Mouse (Mus musculus) ES-CJ7 (cell line): ENCODE measurements around the gene Ell.

Source experiments
- DNase-seq: peaks from one replicate; pipeline ENCODE4 v3.0.0; 2011; ENCODE audit warnings: low read depth, low spot score

Gene Ell

DNA sequence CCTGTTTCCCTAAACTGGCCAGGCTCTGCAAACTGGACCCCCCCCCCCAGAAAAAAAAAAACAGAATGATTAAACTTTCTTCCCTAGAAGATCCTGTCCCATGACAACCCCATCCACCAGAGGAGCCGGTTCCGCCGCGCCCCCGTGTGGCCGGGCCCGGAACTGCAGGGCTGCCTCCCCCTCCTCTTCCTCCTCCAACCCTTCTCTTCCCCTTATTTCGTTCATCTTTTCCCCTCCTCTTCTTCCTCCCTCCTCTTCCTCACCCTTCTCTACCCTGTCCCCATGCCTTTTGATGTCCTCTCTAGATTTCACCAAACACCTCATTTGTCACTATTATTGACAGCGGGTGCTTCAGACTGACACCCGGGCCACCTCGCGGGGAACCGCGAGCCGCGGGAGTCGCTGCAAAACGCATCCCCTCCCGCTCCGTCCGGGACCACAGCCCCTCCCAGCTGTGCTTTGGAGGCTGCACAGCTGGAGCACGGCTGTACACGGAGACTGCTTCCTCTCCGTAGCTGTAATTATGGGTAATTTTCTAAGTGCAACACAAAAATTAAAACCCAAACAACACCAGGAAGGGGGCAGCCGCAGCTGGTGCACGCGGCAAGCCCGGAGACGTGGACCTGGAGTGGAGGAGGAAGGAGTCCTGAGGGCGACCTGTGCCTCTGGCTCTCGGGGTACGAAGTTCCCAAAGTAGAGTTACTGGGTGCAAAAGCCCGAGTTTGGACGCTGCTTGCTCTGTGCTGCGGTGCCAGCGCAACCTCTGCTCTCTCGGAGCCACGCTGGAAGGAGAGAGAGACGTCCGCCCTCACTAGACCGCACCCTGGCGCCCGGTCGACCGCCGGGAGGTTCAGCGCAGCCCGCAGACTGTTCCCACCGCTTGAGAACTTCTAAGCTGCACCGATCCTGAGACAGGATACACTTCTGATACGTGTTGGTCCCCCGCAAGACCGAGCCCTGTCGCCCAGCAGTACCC, 71.8 kb downstream of the Ell start:
- DNase-seq: peak; percentile 74

GRCm38 (mm10) chr8:70611849-70612248, 72.6 kb downstream of the Ell start:
- DNase-seq: peak; percentile 87

DNA sequence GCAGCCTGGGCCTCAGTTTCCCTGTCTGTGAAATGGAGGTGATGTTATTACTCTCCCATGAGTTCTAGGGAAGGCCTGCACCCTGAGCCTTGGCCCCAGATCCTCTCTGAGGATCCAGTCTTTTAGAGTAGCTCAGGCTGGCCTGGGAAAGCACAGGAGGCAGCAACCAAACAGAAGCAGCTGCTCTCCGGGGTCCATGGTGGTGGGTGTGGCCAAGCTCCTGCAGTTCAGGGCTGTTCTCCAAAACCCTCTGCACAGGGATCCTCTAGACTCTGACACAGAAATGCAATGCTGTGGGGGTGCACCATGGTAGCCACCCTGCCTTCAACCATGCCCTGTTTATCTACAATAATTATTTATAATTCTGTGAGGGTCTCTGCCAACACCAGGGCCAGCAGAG, 74.5 kb downstream of the Ell start:
- DNase-seq: peak; percentile 28

DNA sequence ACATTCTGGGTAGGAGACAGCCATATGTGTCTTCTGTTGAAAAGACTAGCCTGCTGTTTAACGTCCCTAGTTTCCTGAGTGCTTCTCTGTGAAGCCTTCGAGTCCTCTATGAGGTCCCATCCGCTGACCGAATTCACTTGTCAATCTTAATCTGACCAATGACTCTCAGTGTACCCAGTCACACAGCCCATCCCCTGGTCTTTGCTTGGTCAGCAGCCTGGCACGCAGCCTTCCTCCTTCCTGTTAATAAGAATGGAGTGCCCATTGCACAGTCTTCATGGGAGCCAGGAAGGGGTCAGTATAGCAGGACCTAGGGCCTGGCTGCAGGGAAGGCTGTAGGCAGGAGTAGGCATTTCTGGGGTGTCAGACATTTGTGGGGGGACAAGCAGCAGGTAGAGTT, 75.2 kb downstream of the Ell start:
- DNase-seq: no peak

- DNase-seq: no peak
Observed at GRCm38 (mm10) chr8:70615281-70615680, 76.0 kb downstream of the Ell start.

DNA sequence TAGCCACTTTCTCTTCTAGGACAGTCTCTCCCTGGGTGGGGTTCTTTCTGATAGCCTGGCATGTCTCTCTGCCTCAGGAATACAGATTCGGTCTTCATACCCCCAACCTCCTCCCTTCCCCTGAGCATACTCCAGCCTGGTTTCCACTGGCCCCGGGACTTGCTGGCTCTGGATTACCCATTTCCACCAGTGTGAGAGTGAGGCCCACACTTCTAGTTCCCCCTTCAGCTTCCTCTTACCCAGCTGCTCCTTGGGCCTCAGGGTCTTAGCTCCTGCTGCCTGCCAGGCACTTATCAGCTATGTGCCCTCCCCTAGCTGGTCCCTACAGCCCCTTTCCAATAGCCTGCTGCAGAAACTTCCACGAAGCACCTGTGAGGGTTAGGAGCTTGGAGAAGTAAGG, 76.6 kb downstream of the Ell start, which contains the start of gene Lrrc25:
Gene Lrrc25, plus strand, starts transcription at position 262 of the 400 bp plus-strand sequence.
- no peak for DNase-seq

DNA sequence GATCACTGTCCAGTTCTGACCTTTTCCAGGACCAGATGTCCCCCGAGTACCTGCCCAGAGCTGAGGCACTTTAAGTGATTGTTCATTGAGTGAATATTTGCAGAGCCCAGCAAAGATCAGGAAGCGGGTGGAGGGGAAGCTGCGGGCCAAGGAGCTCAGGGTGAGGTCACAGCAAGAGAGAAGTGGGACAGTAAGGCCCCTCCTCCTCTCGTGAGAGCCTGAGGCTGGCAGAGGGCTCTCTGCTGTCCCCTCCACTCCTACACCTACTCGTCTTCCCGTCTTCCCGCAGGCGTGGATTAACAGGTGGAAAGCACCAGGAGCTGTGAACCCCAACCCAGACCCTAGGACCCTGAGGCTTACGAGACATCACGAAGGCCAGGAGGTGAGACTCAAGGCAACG, 77.4 kb downstream of the Ell start:
- DNase-seq: no peak

DNA sequence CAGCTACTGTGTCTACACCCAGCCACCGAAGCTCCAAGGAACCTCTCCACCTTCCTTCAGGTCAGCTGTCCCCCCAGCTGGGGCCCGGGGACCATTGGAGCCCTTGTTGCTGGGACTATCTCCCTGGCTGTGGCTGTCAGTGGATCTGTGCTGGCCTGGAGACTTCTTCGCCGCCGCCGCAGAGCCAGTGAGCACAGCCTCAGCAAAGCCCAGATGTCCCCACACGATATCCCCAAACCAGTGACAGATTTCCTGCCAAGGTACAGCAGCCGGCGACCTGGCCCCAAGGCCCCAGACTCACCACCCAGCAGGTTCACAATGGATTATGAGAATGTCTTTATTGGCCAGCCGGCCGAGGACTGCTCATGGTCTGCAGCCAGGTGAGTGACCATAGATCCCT, 78.7 kb downstream of the Ell start:
- no peak for DNase-seq

DNA sequence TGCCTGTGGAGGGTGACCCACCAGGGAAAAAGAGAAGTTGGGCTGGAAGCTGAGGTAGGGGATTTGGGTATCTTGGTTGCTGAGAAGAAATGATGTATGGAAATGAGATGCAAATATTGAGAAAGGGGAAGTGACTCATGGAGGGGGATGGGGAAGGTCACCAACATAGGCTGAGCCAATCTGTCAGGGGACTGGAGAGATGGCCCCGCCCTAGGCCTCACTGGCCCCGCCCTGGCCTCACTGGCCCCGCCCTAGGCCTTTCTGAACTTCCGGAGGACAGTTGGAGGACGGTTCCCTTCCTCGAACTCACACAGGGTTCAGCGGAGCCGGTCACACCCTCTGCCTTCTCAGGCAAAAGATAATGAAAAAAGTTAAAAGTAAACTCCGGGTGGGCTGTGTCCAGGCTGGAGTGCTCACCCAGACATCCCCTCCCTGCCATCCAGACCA, 79.7 kb downstream of the Ell start:
- DNase-seq: peak; percentile 91

- no peak for DNase-seq
Observed at GRCm38 (mm10) chr8:70622220-70622619, 83.0 kb downstream of the Ell start.

- peak; percentile 61 for DNase-seq
Observed at GRCm38 (mm10) chr8:70625104-70625503, 85.8 kb downstream of the Ell start.

- DNase-seq: no peak
Observed at GRCm38 (mm10) chr8:70627041-70627440, 87.8 kb downstream of the Ell start.

DNA sequence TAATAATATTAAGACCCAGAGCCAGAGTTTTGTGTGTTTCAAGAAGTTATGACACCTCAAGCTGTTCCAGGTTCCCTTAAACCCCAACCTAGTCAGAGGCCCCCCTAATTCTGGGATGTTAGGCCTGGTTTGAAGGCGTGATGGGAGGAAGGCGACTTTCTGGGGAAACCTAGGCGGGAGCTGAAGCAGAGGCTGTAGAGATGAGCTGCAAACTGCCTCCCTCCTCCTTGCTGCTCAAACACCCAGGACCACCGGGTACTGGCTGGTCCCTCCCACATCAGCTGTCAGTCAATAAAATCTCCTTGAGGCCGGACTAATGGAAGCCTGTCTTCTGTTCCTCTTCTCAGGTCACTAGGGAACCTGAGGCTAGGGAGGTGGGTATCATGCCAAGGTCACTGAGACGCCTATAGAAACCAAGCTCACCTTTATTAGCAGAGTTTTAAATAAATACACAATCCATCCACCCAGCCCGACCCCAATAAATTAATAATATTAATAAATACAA, 89.8 kb downstream of the Ell start:
- no peak for DNase-seq

- peak; percentile 97 for DNase-seq
Observed at GRCm38 (mm10) chr8:70629574-70630531, 90.6 kb downstream of the Ell start.

- DNase-seq: peak; percentile 98
Observed at GRCm38 (mm10) chr8:70630532-70631381, 91.5 kb downstream of the Ell start.

DNA sequence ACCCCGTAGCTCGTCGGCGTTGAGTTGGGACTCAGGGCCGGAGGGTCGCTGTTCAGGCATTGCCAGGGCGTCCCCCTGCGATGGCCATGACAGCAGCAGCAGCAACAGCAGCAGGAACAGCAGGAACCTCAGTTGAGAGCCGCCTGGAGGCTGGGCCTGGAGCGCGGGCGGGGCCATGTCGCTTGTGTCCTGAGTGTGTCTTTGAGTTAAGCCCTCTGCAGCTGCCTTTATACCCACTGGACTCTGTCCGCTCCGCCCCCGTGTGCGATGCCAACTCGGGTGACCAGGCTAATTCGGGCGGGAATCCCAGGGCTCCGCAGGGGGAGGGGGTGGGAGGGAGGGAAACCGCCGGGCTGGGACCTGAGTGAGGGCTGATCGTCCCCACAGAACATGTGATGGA, 92.2 kb downstream of the Ell start:
- peak; percentile 54 for DNase-seq

GRCm38 (mm10) chr8:70632346-70632892, 93.2 kb downstream of the Ell start, which contains the start of gene Gdf15:
Gene Gdf15, minus strand, starts transcription at chr8:70632456.
- DNase-seq: peak; percentile 64

DNA sequence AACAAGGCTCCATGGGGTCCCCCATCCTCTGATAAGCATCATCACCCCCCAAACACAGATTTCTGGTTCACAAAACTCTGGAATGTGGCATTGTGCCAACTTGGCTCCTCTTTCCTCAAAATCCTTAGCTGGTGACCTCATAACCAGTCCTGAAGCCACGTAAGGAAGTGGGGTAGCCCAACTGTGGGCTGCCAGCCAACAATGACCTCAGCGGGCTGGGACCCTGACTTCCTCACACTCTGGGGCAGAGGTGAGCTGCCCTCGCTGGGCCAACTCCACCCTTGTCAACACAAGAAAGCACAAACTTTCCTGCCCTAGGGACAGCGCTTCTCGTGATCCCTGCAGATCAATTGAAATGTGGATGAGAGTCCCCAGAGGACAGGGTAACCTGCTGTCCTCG, 94.8 kb downstream of the Ell start:
- DNase-seq: no peak

DNA sequence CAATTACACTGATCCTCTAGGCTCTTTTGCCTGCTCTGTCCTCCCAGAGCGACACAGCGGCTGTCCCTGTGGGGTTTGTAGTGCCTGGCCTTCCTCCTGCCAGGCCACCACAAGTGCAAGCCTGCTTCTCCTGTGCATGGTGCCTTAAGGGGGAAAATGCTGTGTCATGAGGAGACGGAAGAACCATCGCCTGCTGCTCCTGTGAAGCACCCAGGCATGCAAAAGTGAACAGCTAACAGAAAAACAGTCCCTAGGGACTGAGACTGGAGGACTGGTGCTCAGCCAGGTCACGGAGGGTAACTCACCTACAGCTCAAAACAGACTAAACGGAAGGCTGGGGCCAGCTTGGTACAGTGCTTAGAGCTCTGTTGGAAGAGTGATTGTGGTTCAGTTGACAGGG, 96.3 kb downstream of the Ell start:
- DNase-seq: no peak

GRCm38 (mm10) chr8:70636838-70637237, 97.6 kb downstream of the Ell start:
- DNase-seq: no peak

GRCm38 (mm10) chr8:70638752-70639151, 99.5 kb downstream of the Ell start:
- peak; percentile 82 for DNase-seq
